Mouse (Mus musculus): Measurements from ENCODE around the gene Lyrm1.

Lyrm1 gene

DNA sequence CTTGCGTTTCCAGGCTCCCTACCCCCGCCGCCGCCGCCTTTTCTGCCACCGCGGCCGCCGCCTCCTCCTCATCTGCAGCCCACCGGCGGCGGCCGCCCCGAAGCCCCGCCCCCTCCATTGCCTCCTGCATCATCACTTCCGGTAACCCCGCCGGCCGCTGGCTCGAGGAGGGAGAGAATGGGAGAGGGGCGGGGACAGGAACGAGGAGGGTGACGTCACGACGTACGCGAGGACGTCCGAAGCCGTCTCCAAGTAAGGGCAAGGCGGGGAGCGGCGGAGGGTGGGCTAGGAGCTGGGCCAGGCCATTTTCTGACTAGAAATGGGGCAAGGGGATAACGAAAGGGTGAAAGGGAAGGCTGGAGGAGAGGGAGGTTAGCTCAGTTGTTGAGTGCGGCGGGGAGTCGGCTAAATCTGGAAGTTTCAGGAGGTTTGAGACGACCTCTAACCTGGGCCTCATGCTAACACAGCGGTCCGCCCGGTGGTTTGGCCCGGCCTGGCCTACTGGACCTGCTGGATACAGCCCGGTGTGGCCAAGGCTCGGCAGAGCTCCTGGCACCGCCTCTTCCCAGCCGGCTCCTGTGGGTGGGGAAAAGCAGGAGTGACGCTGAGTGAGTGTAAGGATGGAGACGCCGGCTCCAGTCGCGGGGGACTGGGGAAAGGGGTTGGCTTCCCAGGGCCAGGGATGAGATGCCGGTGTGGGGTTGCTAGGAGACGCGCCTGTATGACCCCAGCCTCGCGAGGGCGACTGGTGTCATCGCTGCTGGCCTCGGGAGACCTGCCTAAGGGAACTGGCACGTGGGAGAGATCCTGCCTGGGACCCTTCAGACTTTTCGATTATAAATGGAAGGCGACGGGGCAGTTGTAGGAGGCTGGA lies at the start of gene Lyrm1, which contains the start of gene Dcun1d3:
Lyrm1 (plus strand) TSS at position 223 of the 874 bp plus-strand sequence.
Dcun1d3 (minus strand) TSS at position 660 of the 874 bp plus-strand sequence.
- DNase-seq (ENCODE audit: low read depth, low spot score) = peak; percentile 99

DNA sequence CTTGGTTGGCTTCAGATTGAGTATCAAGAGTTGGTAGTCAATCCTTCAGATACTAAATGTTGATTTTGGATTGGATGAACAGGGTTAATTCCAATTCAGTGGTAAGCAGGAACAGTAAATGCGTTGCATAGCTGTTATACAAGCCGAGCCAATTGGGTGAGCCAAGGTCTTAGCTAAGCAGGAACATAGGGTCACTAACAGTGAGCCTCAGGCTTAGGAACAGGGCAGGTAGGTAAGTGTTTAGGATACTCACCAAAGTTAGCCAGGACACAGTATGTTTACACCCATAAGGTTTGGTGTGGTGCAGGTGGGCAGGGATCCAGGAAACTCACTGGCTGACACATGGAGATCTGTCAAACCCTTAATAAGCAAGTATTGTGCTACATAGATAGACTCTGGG lies 48.3 kb upstream of the Lyrm1 start:
- no peak for DNase-seq (ENCODE audit: low read depth, low spot score)

DNA sequence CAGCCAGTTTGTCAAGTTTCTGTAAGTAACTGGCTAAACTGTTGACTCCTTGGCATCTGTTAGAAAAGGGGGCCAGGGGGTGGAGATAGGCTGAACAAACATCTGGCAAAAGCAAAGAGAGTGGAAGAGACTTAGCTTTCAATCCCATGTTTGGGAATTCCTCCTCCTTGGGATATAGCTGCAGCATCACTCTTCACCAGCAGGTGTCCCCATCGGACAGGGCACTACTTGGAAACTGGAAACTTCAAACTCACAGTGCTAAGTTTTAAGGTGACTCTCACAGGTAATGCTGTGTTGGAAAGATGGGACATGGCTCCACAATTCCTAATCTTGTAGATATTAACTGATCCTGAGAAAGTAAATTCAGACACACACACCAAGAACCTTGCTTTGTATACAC lies 46.6 kb upstream of the Lyrm1 start:
- peak; percentile 64 for DNase-seq (ENCODE audit: low read depth, low spot score)

DNA sequence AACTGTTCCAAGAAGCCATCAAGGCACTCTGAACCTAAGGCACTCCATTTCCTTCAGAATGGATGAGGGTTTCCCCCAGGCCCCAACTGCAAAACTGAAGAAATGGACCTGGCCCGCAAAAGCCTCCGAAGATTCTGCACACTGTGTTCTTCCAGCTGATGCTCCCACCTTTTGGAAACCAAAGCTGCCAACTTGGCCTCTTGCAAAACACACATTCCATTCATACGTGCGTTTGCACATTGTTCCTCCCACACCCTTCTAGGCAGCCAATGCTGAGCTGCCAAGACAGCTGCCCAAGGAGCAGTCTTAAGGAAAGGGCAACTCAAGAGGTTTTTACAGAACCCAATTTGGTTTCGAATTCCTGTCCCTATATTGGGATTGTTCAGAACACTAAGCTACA lies 44.9 kb upstream of the Lyrm1 start:
- DNase-seq (ENCODE audit: low read depth, low spot score) = no peak

DNA sequence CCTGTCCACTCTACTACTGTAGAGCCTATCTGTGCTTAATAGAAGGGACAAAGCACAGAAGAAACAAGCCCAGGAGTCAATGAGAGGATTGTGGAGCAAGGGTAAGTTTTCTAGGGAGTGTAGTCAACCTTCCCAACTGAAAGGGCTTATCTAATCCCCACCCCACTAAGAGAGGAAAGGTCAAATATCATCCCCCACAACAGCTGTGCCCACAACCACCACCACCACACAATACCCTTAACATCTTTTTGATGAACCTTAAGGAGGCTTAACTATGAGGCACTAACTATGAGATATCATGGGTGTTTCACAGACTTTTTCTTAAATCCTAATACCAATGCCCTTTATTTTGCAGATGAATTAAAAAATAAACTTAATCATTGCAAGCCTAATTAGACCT lies 43.2 kb upstream of the Lyrm1 start:
- no peak for DNase-seq (ENCODE audit: low read depth, low spot score)

DNA sequence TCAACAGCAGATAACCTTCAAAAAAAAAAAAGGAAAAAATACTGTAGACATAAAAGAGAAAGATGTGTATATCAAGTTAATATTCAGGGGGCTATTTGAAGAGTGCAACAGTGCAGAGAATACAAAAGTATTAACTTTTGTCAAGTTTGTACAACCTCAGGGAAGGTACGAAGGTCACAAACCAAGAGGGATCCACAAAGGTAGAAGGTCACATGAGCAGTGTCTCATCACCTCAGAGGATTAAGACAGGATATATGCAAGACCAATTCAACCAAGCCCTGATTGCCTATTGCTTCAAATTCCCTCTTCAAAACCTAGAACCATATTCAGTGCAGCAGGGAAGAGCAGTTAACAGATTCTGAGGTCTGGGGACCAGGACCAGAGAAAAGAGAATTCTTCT lies 42.5 kb upstream of the Lyrm1 start:
- DNase-seq (ENCODE audit: low read depth, low spot score) = no peak

DNA sequence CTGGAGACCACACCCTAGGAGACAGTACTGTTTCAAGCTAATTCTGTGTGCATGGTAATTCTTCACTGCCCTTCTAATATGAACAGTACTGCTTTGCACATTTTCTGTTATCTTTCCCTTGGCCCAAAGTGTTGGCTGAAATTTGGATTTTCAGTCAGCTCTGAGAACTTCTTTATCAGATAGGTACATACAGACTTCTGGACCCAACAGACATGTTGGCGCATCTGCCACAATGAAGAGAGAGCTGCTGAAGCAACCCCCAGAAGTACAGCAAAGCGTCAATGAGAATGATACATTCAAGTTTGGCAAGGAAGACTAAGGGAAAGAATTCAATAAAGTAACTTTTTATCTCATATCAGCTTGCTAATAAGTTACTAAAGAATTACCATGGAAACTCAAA lies 41.3 kb upstream of the Lyrm1 start:
- no peak for DNase-seq (ENCODE audit: low read depth, low spot score)

DNA sequence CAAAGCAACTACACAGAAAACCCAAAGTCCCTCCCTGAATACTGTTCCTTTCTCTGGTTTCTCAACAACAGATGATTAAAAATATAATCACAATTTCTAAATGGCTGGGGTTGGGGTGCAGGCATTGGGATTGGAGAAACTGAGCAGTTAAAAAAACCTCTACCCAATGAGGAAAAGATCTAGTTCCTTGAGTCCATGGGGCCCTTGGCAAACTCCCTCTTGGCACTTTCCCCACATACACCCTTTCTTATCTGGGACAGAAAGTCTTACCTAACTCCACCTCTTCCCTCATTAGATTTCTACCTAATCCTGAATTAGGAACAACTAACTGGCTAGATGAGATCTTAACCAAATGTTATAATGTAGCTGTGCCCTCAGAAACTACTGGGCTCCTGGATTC lies 40.6 kb upstream of the Lyrm1 start:
- DNase-seq (ENCODE audit: low read depth, low spot score) = no peak

DNA sequence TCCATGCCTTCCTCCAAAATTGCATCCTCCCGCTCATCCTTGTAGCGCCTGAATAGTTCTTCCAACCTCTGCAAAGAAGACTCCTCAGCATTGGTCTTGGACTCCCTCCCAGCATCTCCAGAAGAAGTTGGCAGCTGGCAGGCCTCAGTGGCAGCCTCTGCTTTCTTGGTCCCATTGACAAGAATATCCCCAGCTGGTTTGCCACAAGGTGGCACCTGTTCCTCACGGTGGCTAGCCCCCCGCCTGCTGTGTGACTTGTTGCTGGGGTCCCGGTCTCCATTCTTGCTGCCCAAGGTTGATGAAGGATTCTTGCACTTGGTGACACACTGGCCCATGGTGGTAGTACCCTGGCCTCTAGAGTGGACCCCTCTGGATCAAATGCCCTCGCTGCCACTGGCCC lies 36.2 kb upstream of the Lyrm1 start:
- DNase-seq (ENCODE audit: low read depth, low spot score) = no peak

DNA sequence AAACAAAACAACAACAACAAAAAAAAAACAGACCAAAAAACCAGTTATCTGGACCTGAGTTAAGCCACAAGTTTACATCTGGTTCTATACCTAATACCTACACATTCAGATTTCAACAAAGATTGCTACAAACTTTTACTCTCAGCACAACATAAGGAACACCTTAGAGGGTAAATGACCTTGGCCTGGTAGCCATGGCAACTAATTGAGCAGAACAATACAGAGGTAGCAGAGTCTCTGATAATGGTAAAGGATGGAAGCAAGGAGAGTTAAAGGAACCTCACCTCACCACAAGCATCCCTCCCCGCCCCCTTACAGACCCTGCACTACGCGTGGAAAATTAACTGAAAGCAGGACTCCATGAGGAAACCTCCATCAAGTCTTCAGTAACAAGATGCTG lies 35.5 kb upstream of the Lyrm1 start:
- no peak for DNase-seq (ENCODE audit: low read depth, low spot score)

DNA sequence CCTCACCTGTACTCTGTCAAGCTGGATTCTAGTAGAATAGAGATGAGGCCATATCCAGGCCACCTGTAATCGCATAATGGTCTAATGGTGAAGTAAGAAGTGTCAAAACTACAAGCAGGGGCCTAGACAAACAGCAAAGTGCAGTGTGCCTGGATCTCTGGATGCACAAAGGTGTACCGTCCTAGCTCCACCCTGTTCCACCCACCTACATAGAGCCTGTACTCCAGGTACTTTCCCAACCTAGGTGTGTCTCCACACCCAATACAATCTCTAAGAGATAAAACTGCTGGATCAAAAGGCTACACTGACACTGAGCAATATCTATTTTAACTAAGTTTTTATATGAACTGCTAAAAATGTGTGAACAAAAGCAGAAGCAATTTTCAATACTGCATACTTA lies 35.1 kb upstream of the Lyrm1 start:
- DNase-seq (ENCODE audit: low read depth, low spot score) = no peak

DNA sequence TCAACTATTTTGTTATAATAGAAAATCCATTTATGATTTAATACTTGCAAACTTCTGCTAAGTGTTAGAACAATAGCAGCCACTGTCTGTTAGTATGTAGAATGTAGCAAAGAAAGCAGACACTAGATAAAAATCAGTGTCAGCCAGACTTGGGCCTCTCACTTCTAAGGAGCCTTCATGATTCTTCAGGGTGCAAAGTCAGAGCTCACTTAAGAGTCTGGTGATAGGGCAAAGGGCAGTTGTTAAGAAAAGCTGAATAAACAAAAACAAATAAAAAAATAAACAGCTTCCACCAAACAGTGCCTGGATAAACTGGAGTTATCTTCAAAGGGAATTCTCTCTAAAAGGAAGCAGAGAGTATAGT lies 34.7 kb upstream of the Lyrm1 start:
- DNase-seq (ENCODE audit: low read depth, low spot score) = no peak

DNA sequence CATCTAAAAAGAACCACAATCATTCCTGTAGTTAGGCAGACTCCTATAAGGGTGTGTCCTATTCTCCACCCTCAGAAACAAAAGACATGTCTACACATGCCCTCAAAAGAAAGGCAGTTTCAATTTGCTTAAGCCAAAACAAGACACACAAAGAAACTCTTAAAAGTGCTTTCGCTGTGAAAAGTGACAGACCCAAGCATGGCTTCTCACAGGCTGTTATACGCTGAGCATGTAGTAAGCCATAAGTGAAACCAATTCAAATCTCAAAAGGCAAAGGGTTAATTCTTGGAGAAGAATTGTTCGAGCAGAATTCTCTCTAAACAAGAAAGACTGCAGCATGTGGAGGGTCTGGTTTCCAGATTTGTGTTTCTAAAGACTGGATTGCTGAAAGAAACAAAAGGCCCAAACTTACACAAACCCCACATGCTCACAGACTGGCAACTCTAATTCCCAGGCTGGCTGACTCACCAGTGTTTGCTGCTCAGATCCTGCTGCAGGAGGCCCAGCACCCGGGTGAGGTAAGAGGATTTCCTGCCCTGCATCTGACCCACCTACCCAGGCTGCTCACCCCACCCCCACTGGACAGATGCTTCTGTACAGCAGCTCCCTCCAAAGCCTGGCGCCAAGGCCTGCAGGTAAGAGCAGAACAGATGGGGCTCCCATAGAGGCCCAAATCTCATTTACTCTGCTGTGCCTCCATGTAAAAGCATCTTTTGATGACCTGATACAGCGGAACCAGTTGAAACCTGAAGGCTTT lies 34.1 kb upstream of the Lyrm1 start:
- DNase-seq (ENCODE audit: low read depth, low spot score) = peak; percentile 62

DNA sequence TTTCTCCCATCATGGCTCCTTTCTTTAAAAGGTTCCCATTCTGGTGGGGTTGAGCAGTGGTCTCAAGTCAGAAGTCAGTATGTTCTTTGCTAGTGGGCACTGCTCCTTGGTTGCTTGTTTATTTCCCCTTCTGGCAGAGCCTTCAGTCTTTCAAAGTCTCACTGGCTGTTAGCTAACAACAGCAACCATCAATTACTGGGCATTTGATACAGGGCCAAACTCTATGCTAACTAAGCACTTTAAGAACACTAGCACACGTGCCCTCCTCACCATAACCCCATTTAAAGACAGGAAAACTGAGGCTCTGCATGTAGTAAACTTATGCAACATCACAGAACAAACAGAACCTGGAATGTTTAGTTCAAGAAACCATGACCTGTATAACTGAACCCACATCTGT lies 33.5 kb upstream of the Lyrm1 start:
- no peak for DNase-seq (ENCODE audit: low read depth, low spot score)

DNA sequence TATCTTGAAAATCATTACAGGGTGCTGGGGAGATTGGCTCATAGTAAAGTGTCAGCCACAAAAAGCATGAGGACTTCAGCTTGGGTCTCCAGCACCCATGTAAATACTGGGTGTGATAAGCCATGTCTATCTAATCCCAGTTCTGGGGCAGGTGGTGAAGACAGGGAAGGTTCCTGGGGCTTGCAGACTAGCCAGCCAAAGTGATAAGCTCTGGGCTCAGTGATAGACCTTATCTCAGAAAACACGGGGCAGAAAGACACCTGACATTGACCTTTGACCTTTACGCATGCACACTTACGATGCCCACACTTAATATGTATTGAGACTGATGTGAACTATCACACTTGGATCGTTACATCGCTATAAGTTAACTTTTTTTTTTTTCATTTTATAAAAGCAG lies 31.2 kb upstream of the Lyrm1 start:
- no peak for DNase-seq (ENCODE audit: low read depth, low spot score)

DNA sequence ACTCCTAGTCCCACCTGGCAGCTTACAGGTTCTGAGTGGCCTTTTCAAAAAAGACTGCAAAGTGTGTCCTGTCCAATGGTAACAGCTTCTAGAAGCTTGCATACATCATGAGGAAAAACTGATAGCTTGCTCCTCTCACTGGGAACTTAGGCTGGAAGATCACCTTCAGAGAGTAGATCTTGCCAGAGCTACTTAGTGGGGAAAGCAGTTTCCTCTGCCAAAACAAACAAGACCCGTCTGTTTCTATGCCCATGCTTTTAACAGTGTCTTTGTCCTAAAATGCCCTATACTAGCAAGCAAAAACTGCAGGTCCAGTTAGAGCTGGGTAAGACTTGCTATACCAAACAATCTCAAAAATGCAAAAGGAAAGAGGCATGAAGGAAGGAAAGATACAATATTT lies 29.5 kb upstream of the Lyrm1 start:
- no peak for DNase-seq (ENCODE audit: low read depth, low spot score)

DNA sequence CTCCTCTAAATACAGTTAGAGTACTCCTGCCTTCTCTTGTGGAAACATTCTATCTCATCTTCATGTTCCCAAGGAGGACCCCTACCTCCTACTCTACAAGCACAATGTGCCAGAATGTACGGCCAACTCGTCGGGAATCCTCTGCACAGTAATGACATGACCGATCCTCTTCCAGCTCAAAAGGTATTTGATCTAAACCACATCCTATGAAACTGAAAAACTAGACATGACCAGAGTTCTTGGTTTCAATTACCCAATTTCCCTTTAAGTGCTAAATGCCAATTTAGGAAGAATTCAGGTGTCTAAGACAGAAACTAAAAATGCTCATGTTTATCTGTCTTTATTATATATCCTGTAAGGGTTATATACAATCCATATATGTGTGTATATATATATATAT lies 23.5 kb upstream of the Lyrm1 start:
- no peak for DNase-seq (ENCODE audit: low read depth, low spot score)

DNA sequence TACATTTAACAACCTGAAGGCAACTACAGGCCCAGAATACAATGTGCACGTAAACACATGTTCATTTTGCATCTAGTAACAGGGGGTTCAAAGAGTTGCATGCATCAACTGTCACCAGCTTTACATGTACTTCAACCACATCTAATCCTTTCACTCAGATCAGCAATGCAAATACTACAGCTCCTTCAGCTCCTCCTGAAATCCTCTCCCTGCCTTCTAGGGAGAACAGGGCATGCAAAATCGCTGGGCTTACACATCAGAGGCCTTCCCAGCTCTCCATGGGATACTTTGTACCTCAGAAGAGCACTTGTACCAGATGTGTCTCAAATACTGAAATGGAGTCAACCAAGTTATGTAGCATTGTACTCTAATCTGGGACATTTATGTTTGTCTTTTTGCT lies 22.6 kb upstream of the Lyrm1 start:
- no peak for DNase-seq (ENCODE audit: low read depth, low spot score)

DNA sequence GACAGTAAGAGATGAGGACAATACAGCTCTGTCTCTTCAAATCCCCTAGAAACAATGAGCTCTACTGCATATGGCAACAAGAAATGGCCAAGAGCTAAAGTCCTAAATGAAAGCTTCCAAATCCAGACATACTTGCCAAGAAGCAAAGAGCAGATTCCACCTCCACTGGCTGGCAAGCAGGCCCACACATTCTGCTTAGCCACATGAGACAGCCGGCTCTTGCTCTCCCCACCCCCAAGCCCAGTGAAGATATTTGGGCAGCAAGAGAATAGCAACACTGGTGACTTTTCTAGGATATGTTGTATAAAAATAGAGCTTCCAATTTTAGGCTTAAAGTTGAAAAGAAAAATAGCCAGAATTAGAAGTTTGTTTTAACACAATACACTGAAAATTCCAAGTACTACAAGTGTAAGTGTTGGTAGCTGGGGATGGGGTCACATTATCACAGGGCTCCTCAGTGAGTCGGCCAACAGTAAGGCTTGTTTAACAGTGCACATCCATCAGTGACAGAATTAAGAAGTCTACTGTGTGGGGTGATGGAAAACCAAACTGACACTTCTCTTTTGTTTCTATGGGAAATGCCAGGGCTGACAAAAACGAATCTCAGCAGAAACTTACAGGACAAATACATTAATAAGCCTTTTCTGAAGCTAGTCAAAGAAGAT lies 19.8 kb upstream of the Lyrm1 start:
- no peak for DNase-seq (ENCODE audit: low read depth, low spot score)

DNA sequence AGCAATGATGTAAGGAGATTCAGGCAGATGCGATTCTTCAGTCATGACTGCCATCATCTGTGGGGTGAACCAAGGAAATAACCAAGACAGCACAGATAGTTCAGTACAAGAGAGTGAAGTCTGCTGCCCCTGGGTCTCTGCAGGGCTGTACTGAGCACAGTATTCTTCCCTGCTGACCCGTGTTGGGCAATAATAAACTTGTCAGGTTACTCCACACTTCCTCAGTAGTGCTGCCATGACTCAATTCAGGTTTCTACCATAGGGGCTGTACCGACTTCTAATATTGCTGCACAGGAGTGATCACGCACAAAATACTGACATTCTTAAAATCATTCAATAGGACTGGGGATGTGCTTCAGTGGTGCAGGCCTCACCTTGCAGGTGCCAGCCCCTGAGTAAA lies 16.5 kb upstream of the Lyrm1 start:
- DNase-seq (ENCODE audit: low read depth, low spot score) = no peak

DNA sequence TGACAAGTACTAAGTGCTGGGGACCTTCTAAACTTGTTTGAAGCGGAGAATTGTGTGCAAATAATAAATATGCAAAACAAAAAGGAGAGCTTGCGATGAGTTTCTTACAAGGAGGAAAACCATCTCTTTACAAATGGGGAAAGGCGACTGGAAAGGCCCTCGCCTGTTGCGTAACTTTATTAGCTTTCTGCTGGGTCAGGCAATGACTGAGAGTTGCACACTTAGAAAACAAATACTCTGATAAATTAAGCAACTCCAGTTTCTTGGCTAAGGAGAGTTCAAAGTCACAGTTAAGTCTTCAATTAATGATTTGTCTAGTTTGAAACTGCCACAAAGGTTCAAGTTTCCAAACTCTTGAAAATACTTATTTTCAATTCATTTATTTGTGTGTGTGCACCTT lies 15.3 kb upstream of the Lyrm1 start:
- DNase-seq (ENCODE audit: low read depth, low spot score) = no peak

DNA sequence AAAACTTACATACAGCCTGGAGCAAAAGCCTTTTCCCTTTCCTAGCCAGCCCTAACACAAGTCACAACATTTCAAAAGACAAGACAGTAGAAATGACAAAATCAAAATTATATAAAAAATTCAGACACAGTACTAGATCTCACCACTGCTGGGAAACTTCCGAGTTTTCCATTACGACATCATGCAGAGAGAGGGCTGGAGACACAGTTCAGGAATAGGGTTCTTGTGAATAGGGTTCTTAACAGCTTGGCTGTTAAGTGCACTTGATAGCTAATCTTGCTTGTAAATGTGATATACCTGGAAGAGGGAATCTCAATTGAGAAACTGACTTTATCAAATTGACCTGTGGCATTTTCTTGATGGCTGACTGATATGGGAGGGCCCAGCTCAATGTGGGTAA lies 14.4 kb upstream of the Lyrm1 start:
- no peak for DNase-seq (ENCODE audit: low read depth, low spot score)

DNA sequence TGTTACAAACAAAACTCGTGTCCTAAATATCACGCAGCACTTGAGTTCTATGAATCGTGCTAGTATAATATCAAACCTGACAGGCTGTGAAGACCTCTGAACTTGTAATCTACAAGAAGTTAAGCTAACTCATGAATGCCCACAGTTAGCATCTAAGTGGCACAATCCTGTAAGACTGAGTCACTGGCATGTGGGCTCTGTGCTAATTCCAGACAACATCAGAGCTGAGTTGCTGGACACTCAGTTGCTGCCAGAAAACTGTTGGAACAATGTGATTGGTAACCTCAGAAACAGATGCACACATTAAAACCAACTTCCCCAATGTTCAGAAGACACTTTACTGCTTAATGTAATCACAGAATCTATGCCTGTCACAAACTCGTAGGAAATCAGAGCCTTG lies 7.8 kb upstream of the Lyrm1 start:
- DNase-seq (ENCODE audit: low read depth, low spot score) = no peak
